Mouse (Mus musculus) left cerebral cortex, postnatal 36 days (tissue): ENCODE results near the gene Gm11983. TPM values are rescaled to one million over a fixed set of nuclear protein-coding genes. Genes with fewer than 3 reads are reported as not detected.

Source experiments
- DNase-seq, 2 experiments: peaks; one replicate each; pipeline ENCODE4 v3.0.0; 2021 to 2022; ENCODE audit warnings: low spot score in 2 of 2, mixed read lengths in 1 of 2
- intact Hi-C: fragments of 180-260 bp; cut with DNase I; formaldehyde crosslinking; loops from one replicate; pipeline ENCODE4 v1.15.1; 2025
- total RNA-seq, 2 experiments: library from RNA; stranded (reverse); gene quantifications; 2 replicates each; pipeline ENCODE4 v1.2.3; 2021

The Gm11983 gene
- total RNA-seq, 2 experiments from 2014 or later, result not detected

DNA sequence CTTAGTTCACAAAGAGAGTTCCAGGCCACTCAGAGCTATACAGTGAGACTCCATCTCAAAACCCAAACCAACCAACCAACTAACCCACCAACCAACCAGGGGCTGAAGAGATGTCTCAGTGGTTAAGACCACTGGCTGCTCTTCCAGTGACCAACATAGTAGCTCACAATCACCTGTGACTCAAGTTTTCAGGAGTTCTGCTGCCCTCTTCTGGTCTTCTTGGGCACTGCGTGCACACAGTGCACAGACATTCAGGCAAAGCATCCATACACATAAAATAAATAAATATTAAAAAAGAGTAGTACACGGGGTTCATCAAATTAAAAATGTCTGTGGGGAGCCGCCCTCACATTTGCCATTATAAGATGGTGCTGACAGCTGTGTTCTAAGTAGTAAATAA, 46.8 kb downstream of the Gm11983 start:
- DNase-seq, result no peak
- intact Hi-C loops, result no loop called here

Other genes starting within 250 kb of the Gm11983 start
- gene Nacad, start 231.6 kb downstream of the Gm11983 start, total RNA-seq, result 10 to 100 TPM; 41.3 to 51.0 TPM
- gene Tbrg4, start 211.6 kb downstream of the Gm11983 start, total RNA-seq, result 10 to 100 TPM; 48.3 to 58.7 TPM
- gene Wap, start 199.0 kb downstream of the Gm11983 start, total RNA-seq, result not detected
- 10 to 100 TPM; 13.6 to 26.8 TPM for gene Ramp3, start 179.1 kb downstream of the Gm11983 start, total RNA-seq
- gene Adcy1, start 225.8 kb upstream of the Gm11983 start, total RNA-seq, result 100 to 1,000 TPM; 264 to 305 TPM